Mouse (Mus musculus): Measurements from ENCODE around the gene Gga1. TPM values are rescaled to one million over a fixed set of nuclear protein-coding genes. Genes with fewer than 3 reads are reported as not detected.

Gene Gga1
- polyA plus RNA-seq, 1 experiment from 2014 or later, result 29.3 TPM

DNA sequence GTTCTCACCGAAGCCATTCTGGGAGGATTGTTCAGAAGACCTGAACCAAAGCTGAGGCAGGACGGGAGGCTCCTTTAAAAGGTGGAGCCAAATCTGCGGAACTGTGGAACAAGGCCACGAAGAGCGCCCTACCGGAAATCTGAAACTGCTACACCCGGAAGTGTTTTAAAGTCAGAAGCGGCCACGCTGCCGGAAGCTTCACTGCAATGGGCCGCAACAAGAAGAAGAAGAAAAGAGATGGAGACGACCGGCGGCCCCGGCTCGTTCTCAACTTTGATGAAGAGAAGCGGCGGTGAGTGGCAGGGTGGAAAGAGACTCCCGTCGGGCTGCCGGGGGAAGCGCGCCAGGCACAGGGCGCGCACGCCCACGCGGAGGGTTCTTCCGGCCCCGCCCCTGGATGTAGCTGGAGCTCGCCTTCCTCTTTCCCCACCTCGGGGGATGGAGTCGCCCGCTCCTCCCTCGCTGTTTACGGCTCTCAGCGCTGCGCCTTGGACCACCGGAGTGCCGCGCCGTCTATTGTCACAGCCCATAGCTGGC is 57.9 kb downstream of the Gga1 start, which contains the start of gene Nol12:
Gene Nol12 (plus strand): TSS at position 150 of the 537 bp plus-strand sequence.
- Histone ChIP-seq H3K27me3 (ENCODE audit: control insufficient read depth, insufficient read depth, low read length) (no peaks in the 10 kb centered on the region), H3K9ac (ENCODE audit: low read depth, low read length) (peak within 1 kb of the TSS; percentile 70), H3K4me3 (ENCODE audit: low read depth, low read length) (peak within 1 kb of the TSS; percentile 74), H3K36me3 (ENCODE audit: control insufficient read depth, insufficient read depth, low read length) (peaks cover 13% of the 10 kb centered on the region), H3K4me1 (ENCODE audit: control insufficient read depth, insufficient read depth, low read length) (peaks cover 9% of the 10 kb centered on the region; the same call in 1 of the 2 replicates), H3K27ac (ENCODE audit: low read depth, low read length) (peak within 1 kb of the TSS; percentile 54), H3K9me3 (replicated peaks; ENCODE audit: control insufficient read depth, low read length) (no peaks in the 10 kb centered on the region), H3K4me2 (peak within 1 kb of the TSS; percentile 71)
- under 1% methylated on average over 42 of the region's 42 CpGs for WGBS (ENCODE audit: insufficient replicate concordance)
- peak; percentile 72 for ATAC-seq (replicated peaks; ENCODE audit: insufficient number of reproducible peaks, low FRiP score, low TSS enrichment)

DNA sequence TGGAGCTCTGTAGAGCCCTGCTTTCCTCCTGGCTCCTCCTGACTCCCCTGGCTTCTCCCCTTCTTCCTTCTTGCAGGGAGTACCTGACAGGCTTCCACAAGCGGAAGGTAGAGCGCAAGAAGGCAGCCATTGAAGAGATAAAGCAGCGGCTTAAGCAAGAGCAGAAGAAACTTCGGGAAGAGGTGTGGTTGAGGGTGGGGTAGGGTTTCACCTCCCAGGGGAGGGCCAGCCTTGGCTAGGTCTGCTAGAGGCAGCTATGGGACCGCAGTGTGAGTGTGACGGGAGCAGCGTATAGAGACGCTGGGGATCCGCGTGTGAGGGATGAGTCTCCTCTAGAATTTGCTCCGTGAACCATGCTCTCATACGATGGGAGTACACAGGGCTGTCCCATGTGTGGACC is 59.4 kb downstream of the Gga1 start:
- Histone ChIP-seq H3K36me3 (ENCODE audit: control insufficient read depth, insufficient read depth, low read length) (peaks cover 21% of the 10 kb centered on the region), H3K27me3 (ENCODE audit: control insufficient read depth, insufficient read depth, low read length) (no peaks in the 10 kb centered on the region), H3K4me2 (peak overlapping the region; percentile 71), H3K27ac (ENCODE audit: low read depth, low read length) (no peak overlapping the region), H3K9me3 (replicated peaks; ENCODE audit: control insufficient read depth, low read length) (no peaks in the 10 kb centered on the region), H3K4me3 (ENCODE audit: low read depth, low read length) (0 out of 2 replicates have a peak overlapping the region, but pooled peaks have one; percentile 74), H3K4me1 (ENCODE audit: control insufficient read depth, insufficient read depth, low read length) (peaks cover 9% of the 10 kb centered on the region; the same call in 1 of the 2 replicates), H3K9ac (ENCODE audit: low read depth, low read length) (no peak overlapping the region)
- 86% methylated on average over 12 of the region's 12 CpGs for WGBS (ENCODE audit: insufficient replicate concordance)
- 0 out of 2 replicates have a peak, but pooled peaks have one; percentile 22 for ATAC-seq (replicated peaks; ENCODE audit: insufficient number of reproducible peaks, low FRiP score, low TSS enrichment)

DNA sequence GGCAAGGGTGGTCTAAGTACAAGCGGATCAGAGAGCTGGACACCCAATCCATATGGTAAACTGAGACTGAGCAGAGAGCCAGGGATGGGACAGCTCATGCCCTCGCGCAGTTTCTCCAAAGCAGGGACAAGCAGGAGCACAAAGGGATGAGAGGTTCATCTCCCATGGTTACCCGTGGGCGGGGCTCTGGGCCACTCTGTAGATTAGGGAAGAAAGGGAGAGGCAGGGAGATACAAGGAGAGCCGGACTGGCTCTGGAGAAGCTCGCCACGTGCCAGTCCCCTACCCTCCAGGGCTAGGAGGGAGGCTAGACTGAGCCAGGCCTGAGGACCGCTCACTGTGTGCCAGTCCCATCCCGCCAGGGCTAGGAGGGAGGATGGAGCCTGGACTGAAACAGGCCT is 60.3 kb downstream of the Gga1 start:
- peaks cover 9% of the 10 kb centered on the region for H3K4me1 ChIP-seq (ENCODE audit: control insufficient read depth, insufficient read depth, low read length)
- H3K4me2 ChIP-seq, result no peak overlapping the region
- no peak overlapping the region for H3K9ac ChIP-seq (ENCODE audit: low read depth, low read length)
- ATAC-seq (replicated peaks; ENCODE audit: insufficient number of reproducible peaks, low FRiP score, low TSS enrichment), result no peak; the same call in 1 of the 2 replicates
- H3K36me3 ChIP-seq (ENCODE audit: control insufficient read depth, insufficient read depth, low read length), result peaks cover 21% of the 10 kb centered on the region
- H3K27me3 ChIP-seq (ENCODE audit: control insufficient read depth, insufficient read depth, low read length), result no peaks in the 10 kb centered on the region
- H3K9me3 ChIP-seq (replicated peaks; ENCODE audit: control insufficient read depth, low read length), result no peaks in the 10 kb centered on the region
- no peak overlapping the region for H3K4me3 ChIP-seq (ENCODE audit: low read depth, low read length)
- WGBS (ENCODE audit: insufficient replicate concordance), result 90% methylated on average over 10 of the region's 10 CpGs
- no peak overlapping the region for H3K27ac ChIP-seq (ENCODE audit: low read depth, low read length)

DNA sequence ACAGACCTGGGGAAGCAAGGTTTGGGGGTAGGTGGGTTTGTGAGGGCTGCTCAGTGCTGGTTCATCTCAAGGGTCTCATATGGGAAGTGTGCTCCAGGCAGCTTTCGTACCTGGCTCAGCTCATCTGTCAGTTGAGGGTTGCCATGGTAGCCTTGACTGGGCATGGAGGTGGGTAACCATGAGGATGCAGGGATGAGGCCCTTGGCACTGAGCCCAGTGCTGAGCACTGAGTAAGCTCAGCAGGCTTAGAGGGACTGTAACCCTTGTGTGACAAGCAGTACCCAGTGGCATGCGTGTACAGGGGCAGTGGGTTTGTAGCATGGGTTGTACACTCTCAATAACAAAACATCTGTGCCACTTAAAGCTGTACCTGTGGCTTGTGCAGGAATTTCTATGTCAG is 61.0 kb downstream of the Gga1 start:
- Histone ChIP-seq H3K27me3 (ENCODE audit: control insufficient read depth, insufficient read depth, low read length) (no peaks in the 10 kb centered on the region), H3K36me3 (ENCODE audit: control insufficient read depth, insufficient read depth, low read length) (peaks cover 21% of the 10 kb centered on the region), H3K9ac (ENCODE audit: low read depth, low read length) (no peak overlapping the region), H3K4me1 (ENCODE audit: control insufficient read depth, insufficient read depth, low read length) (peaks cover 13% of the 10 kb centered on the region), H3K4me3 (ENCODE audit: low read depth, low read length) (no peak overlapping the region), H3K27ac (ENCODE audit: low read depth, low read length) (no peak overlapping the region), H3K9me3 (replicated peaks; ENCODE audit: control insufficient read depth, low read length) (no peaks in the 10 kb centered on the region), H3K4me2 (no peak overlapping the region)
- 84% methylated on average over 2 of the region's 2 CpGs for WGBS (ENCODE audit: insufficient replicate concordance)
- no peak for ATAC-seq (replicated peaks; ENCODE audit: insufficient number of reproducible peaks, low FRiP score, low TSS enrichment)

- Histone ChIP-seq H3K9me3 (replicated peaks; ENCODE audit: control insufficient read depth, low read length) (no peaks in the 10 kb centered on the region), H3K9ac (ENCODE audit: low read depth, low read length) (no peak overlapping the region), H3K4me1 (ENCODE audit: control insufficient read depth, insufficient read depth, low read length) (peaks cover 16% of the 10 kb centered on the region), H3K36me3 (ENCODE audit: control insufficient read depth, insufficient read depth, low read length) (peaks cover 21% of the 10 kb centered on the region), H3K4me3 (ENCODE audit: low read depth, low read length) (no peak overlapping the region), H3K4me2 (no peak overlapping the region), H3K27me3 (ENCODE audit: control insufficient read depth, insufficient read depth, low read length) (no peaks in the 10 kb centered on the region), H3K27ac (ENCODE audit: low read depth, low read length) (no peak overlapping the region)
- ATAC-seq (replicated peaks; ENCODE audit: insufficient number of reproducible peaks, low FRiP score, low TSS enrichment), result no peak
- 92% methylated on average over 13 of the region's 13 CpGs for WGBS (ENCODE audit: insufficient replicate concordance)
These were observed 63.3 kb downstream of the Gga1 start for GRCm38 (mm10) chr15:78940325-78940724.

DNA sequence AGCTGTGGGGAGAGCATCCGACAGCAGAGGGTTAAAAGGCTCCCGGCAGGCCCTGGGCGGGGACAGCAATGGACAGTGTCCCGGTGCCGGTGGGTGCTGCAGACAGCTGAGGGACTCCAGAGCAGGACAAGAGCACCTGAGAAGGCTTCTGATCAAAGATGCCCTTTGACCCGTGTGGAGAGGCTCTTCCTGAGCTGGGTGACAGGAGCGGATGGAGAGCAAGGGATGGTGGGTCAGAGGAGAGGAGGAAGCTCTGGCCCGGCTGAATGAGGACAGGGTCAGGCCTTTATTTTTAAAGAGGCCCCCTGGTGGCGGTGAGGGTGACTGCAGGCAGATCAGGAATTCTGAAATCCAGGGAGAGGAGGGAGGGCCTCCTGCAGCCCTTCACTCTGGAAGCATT is 65.7 kb downstream of the Gga1 start:
- H3K9ac ChIP-seq (ENCODE audit: low read depth, low read length), result peak overlapping the region; percentile 62
- no peak overlapping the region for H3K27ac ChIP-seq (ENCODE audit: low read depth, low read length)
- H3K9me3 ChIP-seq (replicated peaks; ENCODE audit: control insufficient read depth, low read length), result no peaks in the 10 kb centered on the region
- peak; percentile 8; the same call in 1 of the 2 replicates for ATAC-seq (replicated peaks; ENCODE audit: insufficient number of reproducible peaks, low FRiP score, low TSS enrichment)
- H3K36me3 ChIP-seq (ENCODE audit: control insufficient read depth, insufficient read depth, low read length), result peaks cover 17% of the 10 kb centered on the region
- 2% methylated on average over 9 of the region's 9 CpGs for WGBS (ENCODE audit: insufficient replicate concordance)
- peak overlapping the region; percentile 40 for H3K4me3 ChIP-seq (ENCODE audit: low read depth, low read length)
- H3K27me3 ChIP-seq (ENCODE audit: control insufficient read depth, insufficient read depth, low read length), result peaks cover 2% of the 10 kb centered on the region; the same call in 1 of the 2 replicates
- H3K4me2 ChIP-seq, result peak overlapping the region; percentile 66
- peaks cover 7% of the 10 kb centered on the region for H3K4me1 ChIP-seq (ENCODE audit: control insufficient read depth, insufficient read depth, low read length)

Small RNA genes within 50 kb of the gene (microRNA-seq; reads per million reads assigned to microRNA genes)
- gene Mir6955 (ENCODE audit: borderline number of aligned reads), result 0.41 reads per million

Other genes with a start within 250 kb of the Gga1 start
- not detected in 2 replicates for gene Elfn2, start 158.4 kb upstream of the Gga1 start, polyA plus RNA-seq (2014; fragmentation: Nextera tagmentation; extraction: Ambion mirVana)
- 3.0 and 3.7 TPM in 2 replicates for gene Mfng, start 103.7 kb upstream of the Gga1 start, polyA plus RNA-seq (2014; fragmentation: Nextera tagmentation; extraction: Ambion mirVana)
- 3.7 and 4.2 TPM in 2 replicates for gene Card10, start 74.1 kb upstream of the Gga1 start, polyA plus RNA-seq (2014; fragmentation: Nextera tagmentation; extraction: Ambion mirVana)
- 24.1 and 29.7 TPM in 2 replicates for gene Cdc42ep1, start 34.6 kb upstream of the Gga1 start, polyA plus RNA-seq (2014; fragmentation: Nextera tagmentation; extraction: Ambion mirVana)
- gene Lgals2, start 21.7 kb upstream of the Gga1 start, polyA plus RNA-seq (2014; fragmentation: Nextera tagmentation; extraction: Ambion mirVana), result 0.49 TPM in 1 of 2 replicates, not detected in the other
- gene Gm49510, start 22.5 kb downstream of the Gga1 start, polyA plus RNA-seq (2014; fragmentation: Nextera tagmentation; extraction: Ambion mirVana), result 0.23 and 0.47 TPM in 2 replicates
- 25.0 and 29.3 TPM in 2 replicates for gene Sh3bp1, start 22.6 kb downstream of the Gga1 start, polyA plus RNA-seq (2014; fragmentation: Nextera tagmentation; extraction: Ambion mirVana)
- gene Pdxp, start 36.7 kb downstream of the Gga1 start, polyA plus RNA-seq (2014; fragmentation: Nextera tagmentation; extraction: Ambion mirVana), result 24.3 and 25.7 TPM in 2 replicates
- gene Lgals1, start 49.5 kb downstream of the Gga1 start, polyA plus RNA-seq (2014; fragmentation: Nextera tagmentation; extraction: Ambion mirVana), result 541 and 566 TPM in 2 replicates
- gene Nol12, start 57.7 kb downstream of the Gga1 start, polyA plus RNA-seq (2014; fragmentation: Nextera tagmentation; extraction: Ambion mirVana), result 43.6 and 51.4 TPM in 2 replicates
- 49.5 and 57.8 TPM in 2 replicates for gene Triobp, start 70.5 kb downstream of the Gga1 start, polyA plus RNA-seq (2014; fragmentation: Nextera tagmentation; extraction: Ambion mirVana)
- gene H1f0, start 151.3 kb downstream of the Gga1 start, polyA plus RNA-seq (2014; fragmentation: Nextera tagmentation; extraction: Ambion mirVana), result 74.6 and 178 TPM in 2 replicates
- gene Galr3, start 164.7 kb downstream of the Gga1 start, polyA plus RNA-seq (2014; fragmentation: Nextera tagmentation; extraction: Ambion mirVana), result not detected in 2 replicates
- gene Ankrd54, start 185.7 kb downstream of the Gga1 start, polyA plus RNA-seq (2014; fragmentation: Nextera tagmentation; extraction: Ambion mirVana), result 28.2 and 28.7 TPM in 2 replicates
- gene Eif3l, start 198.0 kb downstream of the Gga1 start, polyA plus RNA-seq (2014; fragmentation: Nextera tagmentation; extraction: Ambion mirVana), result 166 and 189 TPM in 2 replicates
- gene Micall1, start 231.7 kb downstream of the Gga1 start, polyA plus RNA-seq (2014; fragmentation: Nextera tagmentation; extraction: Ambion mirVana), result 11.9 and 13.6 TPM in 2 replicates

Data from heart, embryonic 11.5 days (tissue).